Mouse (Mus musculus): ENCODE measurements around the gene Chil1. TPM values are rescaled to one million over a fixed set of nuclear protein-coding genes. Genes with fewer than 3 reads are reported as not detected.

The Chil1 gene
- total RNA-seq, 2 experiments from 2014 or later = 14.0 TPM

DNA sequence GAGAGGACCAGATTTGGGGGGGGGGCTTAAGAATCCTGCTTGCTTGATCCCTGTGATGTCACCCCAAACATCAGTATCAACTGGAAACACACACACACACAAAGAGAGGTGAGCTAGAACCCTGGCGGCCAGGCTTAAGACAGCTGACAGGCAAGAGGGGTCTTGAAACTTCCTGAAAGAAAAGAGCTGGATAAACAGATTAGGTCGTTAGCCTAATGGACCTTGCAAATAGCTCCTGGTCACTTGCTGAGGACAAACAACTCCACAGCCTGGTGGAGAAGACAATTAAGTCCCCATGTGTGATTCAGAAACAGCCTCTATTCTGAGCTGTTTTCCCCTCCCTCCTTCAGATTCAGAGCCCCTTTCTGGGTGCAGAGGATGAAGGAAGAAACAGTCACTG is 29.7 kb downstream of the Chil1 start:
- Histone ChIP-seq H3K4me3 (no peak overlapping the region), H3K27ac (no peak overlapping the region)
- intact Hi-C loops (cut with DNase I) = no loop called here
- DNase-seq (ENCODE audit: extremely low spot score in 1 of 2, low spot score in 2 of 2) = no peak
- TF ChIP-seq CTCF (IDR thresholded peaks at IDR 0.05) = no peak

- Histone ChIP-seq H3K27ac (no peak overlapping the region), H3K4me3 (no peak overlapping the region)
- no peak for TF ChIP-seq CTCF (IDR thresholded peaks at IDR 0.05)
- intact Hi-C loops (cut with DNase I) = no loop called here
- DNase-seq (ENCODE audit: extremely low spot score in 1 of 2, low spot score in 2 of 2) = no peak
Measured at GRCm38 (mm10) chr1:134212351-134212750, 30.4 kb downstream of the Chil1 start.

DNA sequence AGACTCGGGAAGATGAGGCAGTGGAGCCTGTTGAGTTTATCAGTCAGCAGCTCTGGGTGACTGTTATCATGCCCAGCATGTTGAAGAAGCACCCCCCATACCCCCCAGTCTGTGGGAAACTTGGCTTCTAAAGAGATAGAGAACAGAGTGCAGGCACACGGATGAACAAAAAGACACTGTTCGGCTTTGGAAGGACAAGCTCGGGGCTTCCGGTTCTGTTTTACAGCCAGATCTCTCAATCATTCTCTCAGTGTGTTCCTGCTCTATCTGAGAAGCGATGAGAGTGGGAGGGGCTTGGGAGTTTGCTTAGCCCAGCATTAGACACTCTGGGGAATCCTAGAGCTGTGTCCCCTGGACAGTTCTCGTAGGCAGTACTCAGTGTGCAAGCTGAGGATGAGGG is 31.4 kb downstream of the Chil1 start:
- no peak overlapping the region for H3K4me3 ChIP-seq
- no peak for DNase-seq (ENCODE audit: extremely low spot score in 1 of 2, low spot score in 2 of 2)
- H3K27ac ChIP-seq = peak overlapping the region; percentile 28
- TF ChIP-seq CTCF (IDR thresholded peaks at IDR 0.05) = no peak
- intact Hi-C loops (cut with DNase I) = no loop called here

DNA sequence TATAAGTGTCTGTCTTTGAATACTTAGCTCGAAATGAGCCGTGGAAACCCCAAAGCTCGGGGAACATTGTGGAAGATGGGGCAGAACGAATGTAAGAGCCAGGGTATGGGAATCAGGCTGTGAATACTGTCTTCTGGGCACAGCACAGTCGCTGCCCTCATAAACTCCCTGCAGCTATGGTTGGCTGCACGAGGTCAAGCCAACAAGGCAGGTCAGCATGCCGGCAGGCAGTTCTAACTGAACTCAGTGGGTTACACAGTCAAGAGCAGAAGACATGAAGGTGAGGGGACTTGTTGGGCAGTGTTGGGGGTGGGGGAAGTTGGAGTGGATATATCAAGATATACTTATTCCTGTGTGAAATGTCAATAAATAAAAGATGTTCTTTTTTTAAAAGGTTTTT is 33.1 kb downstream of the Chil1 start:
- H3K4me3 ChIP-seq = no peak overlapping the region
- H3K27ac ChIP-seq = no peak overlapping the region
- intact Hi-C loops (cut with DNase I) = no loop called here
- no peak for DNase-seq (ENCODE audit: extremely low spot score in 1 of 2, low spot score in 2 of 2)
- TF ChIP-seq CTCF (IDR thresholded peaks at IDR 0.05) = no peak

DNA sequence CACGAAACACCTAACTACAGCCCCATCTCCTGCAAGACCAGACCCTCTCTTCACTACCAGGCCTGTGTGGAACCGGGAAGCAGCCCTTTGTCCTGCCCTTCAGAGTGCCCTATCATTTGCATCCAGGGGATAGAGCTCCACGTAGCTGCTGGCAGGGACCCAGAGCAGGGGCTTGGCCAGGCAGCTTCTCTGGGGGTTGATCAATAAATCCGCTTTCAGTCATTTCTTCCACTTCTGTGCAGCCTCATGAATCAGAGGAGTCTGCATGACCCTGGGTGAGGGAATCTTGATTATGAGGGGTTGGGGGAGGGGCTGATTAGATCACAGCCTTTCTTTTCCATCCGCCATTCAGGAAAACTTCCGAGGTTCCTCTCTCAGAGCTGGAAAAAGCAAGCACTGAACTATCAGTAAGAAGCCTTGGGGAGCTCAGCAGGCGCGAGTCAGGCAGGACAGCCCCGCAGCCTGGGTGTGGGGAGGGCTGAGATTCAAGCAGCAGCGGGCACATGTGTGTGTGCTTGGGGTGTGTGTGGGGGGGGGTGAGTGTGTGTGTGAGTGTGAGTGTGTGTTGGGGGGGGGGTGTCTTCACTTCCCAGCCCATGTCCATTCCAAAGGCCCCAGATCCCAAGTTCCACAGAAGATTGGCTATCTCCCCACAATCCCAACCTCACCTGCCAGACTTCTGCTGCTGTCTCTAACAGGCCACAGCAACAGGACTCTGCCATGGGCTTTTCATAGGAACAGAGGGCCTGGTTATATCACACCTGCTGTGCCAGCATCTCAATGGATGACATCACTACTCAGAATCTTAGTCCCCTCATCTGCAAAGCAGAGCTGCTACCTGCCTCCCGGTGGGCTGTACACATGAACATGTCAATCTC is 34.0 kb downstream of the Chil1 start:
- no peak for TF ChIP-seq CTCF (IDR thresholded peaks at IDR 0.05)
- H3K4me3 ChIP-seq = no peak overlapping the region
- intact Hi-C loops (cut with DNase I) = no loop called here
- no peak overlapping the region for H3K27ac ChIP-seq
- no peak for DNase-seq (ENCODE audit: extremely low spot score in 1 of 2, low spot score in 2 of 2)

DNA sequence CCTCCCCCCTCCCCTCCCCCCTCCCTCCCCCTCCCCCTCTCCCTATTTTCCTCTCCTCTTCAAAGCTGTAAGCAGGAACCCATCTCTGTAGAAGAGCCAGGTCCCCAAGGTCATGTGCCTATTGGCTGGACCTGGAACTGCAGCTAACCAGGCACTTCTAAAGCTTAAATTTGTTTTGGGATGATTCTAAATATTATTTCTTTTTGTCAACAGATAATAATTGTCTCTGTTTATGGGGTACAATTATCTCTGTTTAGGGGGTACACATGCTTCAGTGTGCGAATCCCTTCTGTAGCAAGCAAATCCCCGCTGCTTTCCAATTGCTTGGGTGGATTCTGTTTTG is 34.6 kb downstream of the Chil1 start:
- no peak overlapping the region; the same call in 1 of the 2 replicates for H3K27ac ChIP-seq
- peak; percentile 16 for TF ChIP-seq CTCF (IDR thresholded peaks at IDR 0.05)
- H3K4me3 ChIP-seq = no peak overlapping the region
- DNase-seq (ENCODE audit: extremely low spot score in 1 of 2, low spot score in 2 of 2) = no peak
- intact Hi-C loops (cut with DNase I) = no loop called here

DNA sequence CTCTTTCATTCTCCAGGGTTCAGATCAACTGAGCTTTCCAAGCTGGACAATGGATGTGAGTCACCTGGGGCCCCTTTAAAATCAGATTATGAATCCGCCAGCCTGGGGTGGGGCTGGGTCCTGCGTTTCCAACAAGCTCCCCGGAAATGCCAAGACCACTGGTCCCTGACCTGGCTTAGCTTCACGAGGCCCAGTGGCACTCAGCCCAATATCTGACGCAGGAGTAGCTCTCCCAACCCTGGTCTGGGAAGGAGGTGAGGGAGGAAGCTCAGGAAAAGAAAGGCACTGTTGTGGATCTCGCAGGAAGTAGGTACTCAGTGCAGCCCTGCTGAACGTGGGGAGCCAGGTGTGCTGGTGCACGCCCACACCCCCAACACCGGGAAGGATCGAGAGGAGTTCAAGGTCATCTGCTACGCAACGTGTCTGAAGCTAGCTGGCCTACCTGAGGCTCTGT is 35.1 kb downstream of the Chil1 start:
- no peak for DNase-seq (ENCODE audit: extremely low spot score in 1 of 2, low spot score in 2 of 2)
- Histone ChIP-seq H3K27ac (no peak overlapping the region; the same call in 1 of the 2 replicates), H3K4me3 (no peak overlapping the region)
- TF ChIP-seq CTCF (IDR thresholded peaks at IDR 0.05) = no peak
- intact Hi-C loops (cut with DNase I) = no loop called here

DNA sequence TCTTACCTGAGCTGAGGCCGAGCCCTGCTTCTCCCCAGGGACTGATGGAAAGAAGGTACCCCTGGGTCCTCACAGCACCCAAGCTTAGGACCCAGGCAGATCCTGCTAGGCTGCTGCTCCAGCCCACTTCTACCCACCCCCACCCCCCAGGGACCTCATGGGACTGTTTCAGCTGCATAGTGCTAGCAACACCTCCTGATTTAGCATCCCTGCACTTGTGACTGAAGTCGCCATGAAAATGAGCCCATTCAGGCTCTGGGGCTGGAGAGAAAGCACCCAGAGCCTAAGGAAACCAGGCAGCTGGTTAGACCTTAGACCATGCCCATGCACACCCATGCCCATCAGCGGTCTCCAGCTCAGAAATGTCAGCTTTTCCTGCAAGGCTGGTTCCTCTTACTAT is 36.0 kb downstream of the Chil1 start:
- Histone ChIP-seq H3K27ac (peak overlapping the region; percentile 1; the same call in 1 of the 2 replicates), H3K4me3 (no peak overlapping the region)
- DNase-seq (ENCODE audit: extremely low spot score in 1 of 2, low spot score in 2 of 2) = no peak
- TF ChIP-seq CTCF (IDR thresholded peaks at IDR 0.05) = no peak
- intact Hi-C loops (cut with DNase I) = no loop called here

DNA sequence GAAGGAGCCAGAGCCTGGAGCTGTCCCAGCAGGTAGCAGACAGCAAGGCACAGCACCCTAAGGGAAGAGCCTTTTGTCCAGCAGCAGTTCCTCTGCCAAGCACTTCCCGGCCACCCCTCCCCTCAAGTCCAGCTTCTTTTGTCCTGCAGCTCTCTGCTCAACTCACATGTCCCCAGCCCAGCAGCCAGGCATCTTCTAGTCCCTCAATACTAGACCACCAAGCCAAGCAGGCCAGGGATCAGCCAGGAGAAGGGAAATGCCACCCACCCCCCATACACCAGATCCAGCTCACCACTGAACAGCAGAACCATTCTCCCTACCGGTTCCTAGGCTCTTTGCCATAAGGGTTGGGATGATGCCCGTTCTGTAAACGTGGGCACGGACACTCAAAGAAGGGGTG is 37.6 kb downstream of the Chil1 start:
- H3K27ac ChIP-seq = no peak overlapping the region
- TF ChIP-seq CTCF (IDR thresholded peaks at IDR 0.05) = no peak
- no peak overlapping the region for H3K4me3 ChIP-seq
- DNase-seq (ENCODE audit: extremely low spot score in 1 of 2, low spot score in 2 of 2) = no peak
- intact Hi-C loops (cut with DNase I) = no loop called here

DNA sequence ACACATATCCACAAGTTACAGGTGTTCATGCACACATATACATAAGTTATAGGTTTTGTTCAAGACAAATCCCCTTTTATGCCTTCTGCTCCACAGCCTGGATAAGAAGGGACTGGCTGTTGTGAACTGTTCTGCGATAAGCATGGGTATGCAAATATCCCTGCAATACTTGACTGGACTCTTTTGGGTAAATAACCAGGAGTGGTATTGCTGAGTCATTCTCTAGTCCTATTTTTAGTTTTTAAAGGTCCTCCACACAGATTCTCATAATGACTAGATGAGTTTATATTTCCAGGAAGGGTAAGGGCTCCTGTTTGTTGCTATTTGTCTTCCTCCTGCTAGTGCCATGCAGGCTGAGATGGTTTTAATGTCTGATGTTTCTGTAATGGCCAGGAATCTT is 39.2 kb downstream of the Chil1 start:
- intact Hi-C loops (cut with DNase I) = no loop called here
- no peak for DNase-seq (ENCODE audit: extremely low spot score in 1 of 2, low spot score in 2 of 2)
- H3K27ac ChIP-seq = no peak overlapping the region; the same call in 1 of the 2 replicates
- H3K4me3 ChIP-seq = no peak overlapping the region
- no peak for TF ChIP-seq CTCF (IDR thresholded peaks at IDR 0.05)

- intact Hi-C loops (cut with DNase I) = no loop called here
- no peak overlapping the region for H3K27ac ChIP-seq
- DNase-seq (ENCODE audit: extremely low spot score in 1 of 2, low spot score in 2 of 2) = no peak
- H3K4me3 ChIP-seq = no peak overlapping the region
- TF ChIP-seq CTCF (IDR thresholded peaks at IDR 0.05) = no peak
Measured at GRCm38 (mm10) chr1:134222122-134223055, 40.4 kb downstream of the Chil1 start.

DNA sequence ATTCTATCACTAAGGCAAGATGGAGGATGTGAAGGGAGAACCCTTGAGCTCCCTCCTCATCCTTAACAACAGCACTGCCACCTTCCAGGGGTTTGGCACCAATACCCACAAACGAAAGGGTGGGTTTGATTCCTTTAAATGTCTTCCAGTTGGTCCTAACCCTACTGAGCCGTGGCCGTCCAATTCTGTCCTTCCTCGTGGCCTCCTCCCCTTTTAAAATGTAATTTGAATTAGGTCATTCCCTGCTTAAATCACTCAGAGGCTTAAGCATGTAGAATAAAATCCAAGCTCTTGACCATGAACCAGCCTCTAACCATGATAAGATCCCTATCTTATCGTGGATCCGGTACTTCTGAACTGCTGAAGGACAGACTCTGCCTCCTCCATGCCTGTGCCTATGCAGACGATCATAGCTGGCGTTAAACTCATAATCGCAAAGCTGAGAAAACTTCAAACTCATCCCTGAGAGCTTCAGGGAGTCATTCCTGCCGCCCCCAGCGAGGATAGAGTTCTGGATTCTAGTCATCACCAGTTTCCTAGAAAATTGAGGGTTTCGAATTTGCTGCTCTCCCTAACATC is 42.8 kb downstream of the Chil1 start:
- Histone ChIP-seq H3K4me3 (no peak overlapping the region), H3K27ac (no peak overlapping the region)
- no peak for DNase-seq (ENCODE audit: extremely low spot score in 1 of 2, low spot score in 2 of 2)
- TF ChIP-seq CTCF (IDR thresholded peaks at IDR 0.05) = no peak
- intact Hi-C loops (cut with DNase I) = no loop called here

Measured in left cerebral cortex, adult 2 months (tissue).